Mouse (Mus musculus): ENCODE results near the gene Cln3.

GRCm38 (mm10) chr7:126523316-126523715, 62.3 kb downstream of the Cln3 start:
- TF ChIP-seq POLR2A (IDR thresholded peaks at IDR 0.05; ENCODE audit: insufficient read depth, low read length) (no peak), CTCF (IDR thresholded peaks at IDR 0.05; ENCODE audit: low read depth, low read length) (no peak)
